Mouse (Mus musculus): ENCODE data around the gene Cdkn2c.

DNA sequence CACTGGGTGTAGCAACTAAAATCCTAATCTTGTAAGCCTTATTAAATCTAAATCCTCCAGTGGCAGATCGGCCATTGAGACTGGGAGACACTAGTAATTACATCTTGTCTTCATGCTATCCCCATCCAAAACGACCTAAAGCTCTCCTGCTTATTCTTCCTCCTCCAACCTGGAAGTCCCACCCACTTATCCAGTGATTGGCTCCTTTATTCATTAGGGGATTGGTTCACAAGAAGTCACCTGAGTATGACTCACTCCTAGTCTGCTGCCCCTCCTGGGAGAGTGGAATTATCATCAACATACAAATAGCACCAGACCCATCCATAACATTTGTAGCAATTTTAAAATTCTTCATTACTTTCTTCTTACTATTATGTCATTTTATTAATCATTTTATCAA is 16.6 kb upstream of the Cdkn2c start:
- TF ChIP-seq NRF1 (IDR thresholded peaks at IDR 0.05; ENCODE audit: insufficient read depth, low read depth, low read length, poor library complexity, severe bottlenecking): no peak
- TF ChIP-seq ZMIZ1 (IDR thresholded peaks at IDR 0.05; ENCODE audit: low read depth, low read length): no peak
- TF ChIP-seq EP300 (IDR thresholded peaks at IDR 0.05; ENCODE audit: low read depth in 1 of 2, low read length in 2 of 2): no peak
- TF ChIP-seq BHLHE40 (IDR thresholded peaks at IDR 0.05; ENCODE audit: borderline replicate concordance, low read depth, low read length): no peak
- TF ChIP-seq CTCF (IDR thresholded peaks at IDR 0.05 in 2 of 3, conservative IDR thresholded peaks at IDR 0.05 in 1 of 3; ENCODE audit: control insufficient read depth in 1 of 3, insufficient read depth in 1 of 3, low read depth in 2 of 3, low read length in 3 of 3, poor library complexity in 1 of 3, severe bottlenecking in 1 of 3): no peak
- TF ChIP-seq ELF1 (IDR thresholded peaks at IDR 0.05; ENCODE audit: low read depth, low read length): no peak
- no peak for TF ChIP-seq GATA1 (IDR thresholded peaks at IDR 0.05; ENCODE audit: low read depth, low read length)
- TF ChIP-seq POLR2A (IDR thresholded peaks at IDR 0.05; ENCODE audit: control insufficient read depth in 1 of 2, insufficient read depth in 1 of 2, low read depth in 1 of 2, low read length in 2 of 2, poor library complexity in 1 of 2): no peak
- no peak for TF ChIP-seq ZC3H11A (IDR thresholded peaks at IDR 0.05; ENCODE audit: low read depth, low read length)
- TF ChIP-seq USF1 (IDR thresholded peaks at IDR 0.05; ENCODE audit: low read depth, low read length): peak; percentile 31; the same call in 1 of the 2 replicates
- TF ChIP-seq TAL1 (IDR thresholded peaks at IDR 0.05; ENCODE audit: low read length): no peak
- TF ChIP-seq NELFE (IDR thresholded peaks at IDR 0.05; ENCODE audit: low read depth, low read length): no peak
- TF ChIP-seq CHD2 (IDR thresholded peaks at IDR 0.05; ENCODE audit: low read length): no peak
- no peak for TF ChIP-seq TCF12 (IDR thresholded peaks at IDR 0.05; ENCODE audit: low read depth, low read length)
